Comparison of ENCODE assay signal across 16 mouse cellular contexts in genomic region chr3:38853650-38854049, GRCm38 (mm10). TPM values are rescaled to one million over a fixed set of nuclear protein-coding genes. Genes with fewer than 3 reads are reported as not detected.
DNase-seq lines count a peak whose midpoint lies in the region; TF ChIP-seq lines count a peak whose summit lies in the region.
"Had no signal": no experiment of that assay in that cellular context is flagged by ENCODE, and none has a peak within 500 bp of the region (broad histone marks: within the 10 kb centered on the region; RNA-seq: fewer than 3 reads in every experiment).

No protein-coding gene starts in this region.

- no peaks in the 10 kb centered on the region for H3K36me3 ChIP-seq in heart, adult 2 months (ENCODE audit: control insufficient read depth, insufficient read depth, low read length)
- H3K36me3 ChIP-seq: neural tube, embryonic 15.5 days had no signal

- no peak for TF ChIP-seq EP300 in heart, adult 2 months (IDR thresholded peaks at IDR 0.05; ENCODE audit: insufficient read depth, low read depth, low read length)

- peak; percentile 32 for TF ChIP-seq CTCF in heart, adult 2 months (IDR thresholded peaks at IDR 0.05)
- no peak for TF ChIP-seq CTCF in lung, adult 2 months (IDR thresholded peaks at IDR 0.05; ENCODE audit: insufficient read depth, low read length)

- no peak for TF ChIP-seq POLR2A in heart, adult 2 months (IDR thresholded peaks at IDR 0.05; ENCODE audit: insufficient read depth, low read depth, low read length)
- no peak for TF ChIP-seq POLR2A in lung, adult 2 months (IDR thresholded peaks at IDR 0.05; ENCODE audit: borderline replicate concordance, extremely low read depth, low read depth, low read length)

- WGBS in heart, adult 2 months, result 22% methylated on average over 3 of the region's 3 CpGs
- WGBS in lung, adult 2 months, result 17% methylated on average over 3 of the region's 3 CpGs

- intact Hi-C loops in heart, adult 2 months (cut with DNase I), result no loop called here
- intact Hi-C loops in heart, postnatal 36 days (cut with DNase I), result no loop called here

- DNase-seq in heart, adult 2 months, result no peak
- no peak for DNase-seq in heart, postnatal 36 days
- DNase-seq in lung, postnatal 10 days, result peak; percentile 11
- no peak for DNase-seq in lung, adult 2 months
- DNase-seq in embryo, embryonic 10.5 days (ENCODE audit: low spot score), result peak; percentile 57
- DNase-seq in thymus, postnatal 25 days, result peak; percentile 66
- no peak for DNase-seq in spleen, postnatal 4 days (ENCODE audit: low spot score in 2 of 2)
- DNase-seq in kidney, adult 18-20 months, result no peak
- DNase-seq: adrenal gland, adult 2 months; cerebellum, adult 2 months; gastrocnemius, postnatal 14 days; heart, postnatal 14 days; kidney, postnatal 14 days; spleen, adult 18-20 months had no signal

- no peaks in the 10 kb centered on the region for H3K79me2 ChIP-seq in heart, adult 2 months (replicated peaks; ENCODE audit: control insufficient read depth, insufficient read depth, low read length)

- no peak overlapping the region for H3K9ac ChIP-seq in heart, adult 2 months (ENCODE audit: low read depth, low read length)
- H3K9ac ChIP-seq: neural tube, embryonic 15.5 days had no signal

- no peak overlapping the region for H3K27ac ChIP-seq in heart, adult 2 months
- H3K27ac ChIP-seq: neural tube, embryonic 15.5 days had no signal

- no peaks in the 10 kb centered on the region for H3K27me3 ChIP-seq in heart, adult 2 months (ENCODE audit: control insufficient read depth, insufficient read depth, low read length)
- H3K27me3 ChIP-seq: neural tube, embryonic 15.5 days had no signal

- H3K4me1 ChIP-seq in heart, adult 2 months (ENCODE audit: control insufficient read depth, insufficient read depth, low read length), result no peaks in the 10 kb centered on the region
- H3K4me1 ChIP-seq in lung, adult 2 months (ENCODE audit: control insufficient read depth, insufficient read depth, low read length), result no peaks in the 10 kb centered on the region
- H3K4me1 ChIP-seq: neural tube, embryonic 15.5 days had no signal

- H3K4me3 ChIP-seq in heart, adult 2 months, result no peak overlapping the region
- H3K4me3 ChIP-seq in lung, adult 2 months (replicated peaks; ENCODE audit: extremely low read depth, low read depth, low read length), result no peak overlapping the region
- H3K4me3 ChIP-seq: neural tube, embryonic 15.5 days had no signal

RNA-seq across cellular contexts. Expression of gene Fat4, which starts 33.1 kb away (rescaled TPM):
- total RNA-seq in heart, adult 2 months (2021), result 1 to 10 TPM; 5.1 TPM
- 1.9 and 3.5 TPM in 2 replicates for polyA plus RNA-seq in heart, adult 2 months (2012; rRNA removed)
- 1 to 10 TPM; 6.3 to 7.0 TPM for total RNA-seq in heart, postnatal 36 days (2021)
- 4.2 and 5.3 TPM in 2 replicates for polyA plus RNA-seq in lung, adult 2 months (2012; rRNA removed)
- total RNA-seq: megakaryocyte-erythroid progenitor cell, adult 5-6 weeks had no signal

Comparison
In these comparisons a context has a peak if more than half of its experiments do, and no peak if none do; other contexts are left out.
1. DNase-seq: peak in lung, postnatal 10 days (single experiment), embryo, embryonic 10.5 days (single experiment) and thymus, postnatal 25 days (single experiment); none in heart, adult 2 months (0 of 2), heart, postnatal 36 days (0 of 2), lung, adult 2 months (single experiment), spleen, postnatal 4 days (0 of 2) and kidney, adult 18-20 months (single experiment).